Mouse (Mus musculus): ENCODE data around the gene Nle1. TPM values are rescaled to one million over a fixed set of nuclear protein-coding genes. Genes with fewer than 3 reads are reported as not detected.
"Not testable (repeated sequence)": the region's sequence is repeated elsewhere in the genome, so short reads cannot be mapped to it uniquely, and the experiment has no call there.

Gene Nle1
- total RNA-seq (2021), result 10 to 100 TPM; 17.3 to 22.6 TPM
- long read RNA-seq, experiment 1, partial matches to known transcripts, result 7 of 22 reads
- long read RNA-seq, experiment 1, other reads (novel, unspliced or antisense), result 12 of 22 reads
- long read RNA-seq, experiment 2, transcript Nle1-201 (13 exons, 1,783 nt), result major isoform, 14 of 35 reads
- long read RNA-seq, experiment 2, partial matches to known transcripts, result 12 of 35 reads
- long read RNA-seq, experiment 2, other reads (novel, unspliced or antisense), result 9 of 35 reads

DNA sequence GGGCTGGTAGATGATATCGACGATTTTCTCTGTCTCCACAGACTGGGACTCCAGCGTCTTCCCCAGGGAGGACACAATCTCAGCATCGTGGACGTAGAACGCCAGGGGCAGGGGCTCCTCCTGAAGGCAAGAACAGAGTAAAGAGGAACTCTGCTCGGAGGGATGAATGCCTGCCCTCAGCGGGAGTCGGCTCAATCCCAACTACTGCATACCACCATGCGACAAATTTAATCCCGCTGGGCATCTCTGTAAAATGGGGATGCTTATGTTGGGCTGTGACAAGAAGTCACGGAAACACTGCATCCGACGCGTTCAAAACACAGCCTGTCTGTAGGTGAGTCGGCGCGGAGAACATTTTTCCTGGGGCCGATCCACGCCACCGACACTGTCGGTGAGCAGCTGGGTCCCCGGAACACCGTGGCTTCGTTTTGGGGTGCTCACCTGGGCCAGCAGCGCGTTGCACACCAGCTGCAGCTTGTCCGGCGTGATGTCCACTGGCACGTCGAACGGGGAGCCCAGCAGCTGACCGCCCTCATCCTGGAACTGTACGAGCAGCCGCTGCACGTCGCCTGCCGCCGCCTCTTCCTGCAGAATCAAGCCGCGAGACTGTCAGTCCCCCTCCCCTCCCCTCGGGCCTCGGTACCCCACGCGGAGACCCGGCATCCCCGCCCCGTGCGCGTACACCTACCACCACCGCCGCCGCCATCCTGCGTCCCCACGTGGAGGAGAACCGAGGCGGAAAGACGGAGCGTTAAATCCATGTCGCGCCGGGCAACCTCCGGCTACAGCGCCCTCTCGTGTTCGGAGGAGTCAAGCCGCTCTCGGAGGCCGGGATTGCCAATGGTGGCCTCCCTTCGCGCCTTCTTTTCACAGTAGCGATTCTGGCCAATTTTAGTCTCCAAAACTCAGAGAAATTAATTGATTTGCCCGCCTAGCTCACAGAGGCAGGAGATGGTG lies at the start of gene Nle1:
Gene Nle1, minus strand, starts transcription at position 761 of the 957 bp plus-strand sequence.
- DNase-seq (ENCODE audit: low spot score in 2 of 2), result peak; percentile 96

DNA sequence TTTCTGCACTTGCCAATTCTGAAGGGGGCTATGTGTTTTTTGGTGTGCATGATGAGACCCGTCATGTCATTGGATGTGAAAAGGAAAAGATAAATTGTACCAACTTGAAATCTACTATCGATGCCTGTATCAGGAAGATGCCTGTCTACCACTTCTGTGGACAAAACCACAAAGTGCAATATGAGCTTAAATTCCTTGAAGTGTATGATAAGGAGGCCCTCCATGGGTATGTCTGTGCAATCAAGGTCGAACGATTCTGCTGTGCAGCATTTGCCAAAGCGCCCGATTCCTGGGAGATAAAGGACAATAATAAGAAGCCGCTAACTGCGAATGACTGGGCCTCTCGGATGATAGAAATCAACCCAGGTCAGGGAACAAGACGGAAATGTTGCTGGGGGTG lies 48.7 kb upstream of the Nle1 start:
- DNase-seq (ENCODE audit: low spot score in 2 of 2), result no peak

DNA sequence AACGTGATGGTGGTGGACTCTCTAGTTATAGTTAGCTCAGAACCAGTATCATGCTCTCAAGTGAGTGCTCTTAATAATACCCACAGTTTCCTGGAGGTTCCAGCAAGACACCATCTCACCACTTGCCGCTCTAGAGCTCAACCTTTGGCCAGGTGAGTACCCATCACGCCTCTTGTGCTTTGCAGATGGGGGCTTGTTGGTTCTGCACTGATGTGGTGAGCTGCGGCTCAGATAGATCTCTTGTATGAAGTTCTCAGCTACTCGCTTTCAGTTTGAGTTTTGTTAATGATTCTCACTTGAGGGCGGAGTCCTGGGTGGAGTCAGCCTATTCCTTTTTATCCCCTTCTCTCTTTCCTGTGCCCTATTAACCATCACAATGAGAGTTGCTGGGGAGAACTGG lies 46.4 kb upstream of the Nle1 start:
- DNase-seq (ENCODE audit: low spot score in 2 of 2), result no peak

DNA sequence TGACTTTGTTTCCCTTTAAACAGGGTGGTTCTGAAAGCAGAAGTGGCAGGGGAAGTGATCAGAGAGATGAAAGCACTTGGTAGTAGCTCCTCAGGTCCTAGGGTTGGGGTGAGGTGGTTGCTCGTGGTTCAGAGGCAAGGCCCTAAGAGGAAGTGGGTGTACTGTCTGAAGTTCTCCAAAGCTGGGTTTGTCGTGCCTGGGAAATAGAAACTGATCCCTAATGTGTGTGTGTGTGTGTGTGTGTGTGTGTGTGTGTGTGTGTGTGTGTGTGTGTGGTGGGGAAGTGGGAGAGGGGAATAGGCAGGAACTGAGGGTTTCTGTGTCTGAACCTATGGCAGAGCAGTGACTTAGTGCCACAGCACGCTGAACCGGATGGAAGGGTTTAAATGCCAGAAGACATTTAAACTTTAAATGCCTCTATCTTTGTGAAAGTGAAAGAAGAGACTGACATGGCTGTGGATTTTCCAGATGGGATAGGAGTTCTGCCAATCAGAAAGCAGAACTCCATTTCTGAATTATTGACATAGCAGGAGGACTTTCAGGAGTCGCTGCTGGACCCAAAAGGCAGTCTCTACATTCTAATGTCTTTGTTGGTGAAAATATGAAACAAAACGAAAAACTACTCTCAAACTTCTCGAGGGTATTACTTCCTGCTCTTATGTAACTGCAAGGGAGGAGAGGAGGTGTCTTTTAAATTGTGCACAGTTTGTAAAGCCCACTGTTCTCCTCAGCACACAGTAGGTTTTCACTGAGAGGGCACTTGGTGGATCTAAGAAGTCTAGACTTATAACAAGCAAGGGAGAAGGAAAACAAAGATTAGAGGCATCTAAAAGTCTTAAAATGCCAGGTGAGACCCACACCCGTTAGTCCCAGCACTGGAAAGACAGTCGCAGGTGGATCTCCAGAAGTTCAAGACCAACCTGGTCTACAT lies 44.7 kb upstream of the Nle1 start:
- DNase-seq (ENCODE audit: low spot score in 2 of 2), result no peak

DNA sequence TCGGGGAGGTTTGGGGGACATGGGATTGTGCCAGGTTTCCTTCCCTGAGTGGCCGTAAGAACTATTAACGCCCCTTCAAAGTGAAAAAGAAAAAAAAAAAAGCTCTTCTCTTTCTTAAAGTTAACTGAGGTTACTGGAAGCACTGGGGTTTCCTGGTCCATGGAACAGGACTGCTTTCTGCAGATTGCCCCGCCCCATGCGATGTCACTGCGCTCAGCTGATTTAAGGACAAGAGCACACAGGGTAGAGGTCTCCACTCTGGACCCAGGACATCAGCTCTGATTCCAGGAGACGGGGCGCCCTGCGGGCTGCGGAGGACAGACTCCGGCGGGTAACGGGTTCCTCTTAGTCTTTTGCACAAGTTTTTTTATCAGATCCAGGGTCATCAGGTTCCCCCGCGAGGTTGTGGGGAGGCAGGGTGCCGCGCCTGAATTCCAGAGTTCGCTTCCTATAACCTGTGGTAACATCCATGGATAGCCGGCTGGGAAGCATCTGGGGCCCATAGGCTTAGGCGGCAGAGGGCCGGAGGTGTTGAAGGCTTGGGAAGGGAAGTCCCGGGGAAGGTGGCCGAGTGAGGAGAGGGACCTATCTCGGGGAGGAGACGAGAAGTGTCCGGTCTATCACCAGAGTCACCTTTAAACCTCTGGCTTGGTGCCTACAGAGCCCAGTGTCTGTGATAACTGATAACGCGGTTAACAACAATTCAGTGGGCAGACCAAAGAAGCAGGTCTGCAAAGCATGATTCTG lies 43.8 kb upstream of the Nle1 start:
- peak; percentile 35 to 63 for DNase-seq (ENCODE audit: low spot score in 2 of 2)

DNA sequence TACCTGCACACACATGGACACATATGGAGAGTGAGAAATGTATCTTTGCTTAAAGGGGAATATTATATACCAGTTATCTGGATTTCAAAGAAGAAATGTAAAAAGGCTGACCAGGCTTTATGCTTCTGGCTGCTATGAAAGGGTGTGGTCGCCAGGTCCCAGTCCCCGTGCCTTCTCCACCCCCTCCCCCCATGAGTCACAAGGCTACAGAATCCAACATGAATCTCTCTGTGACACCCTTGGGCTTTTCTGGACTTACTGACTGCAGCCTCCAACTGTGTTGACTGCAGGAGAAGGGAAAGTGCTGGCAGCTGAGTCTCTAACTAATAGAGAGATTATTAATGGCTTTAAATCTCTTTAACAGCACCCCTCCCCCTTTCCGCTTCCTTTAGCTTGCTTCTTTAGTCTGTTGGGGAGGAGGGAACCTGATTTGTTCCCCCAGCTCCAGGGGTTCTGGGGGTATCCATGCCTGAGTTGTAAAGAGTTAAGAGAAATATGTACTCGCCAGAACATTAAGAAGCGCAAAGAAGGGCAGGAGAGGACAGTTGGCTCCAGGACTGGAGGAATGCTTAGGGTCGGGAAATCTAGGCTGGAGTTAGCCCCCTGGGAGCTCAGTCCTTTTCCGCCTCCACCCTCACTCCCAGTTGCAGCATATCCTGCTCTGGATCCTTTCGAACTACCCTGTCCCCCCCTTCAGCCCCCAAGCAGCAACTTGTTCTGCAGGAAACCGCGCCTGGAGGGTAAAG lies 42.7 kb upstream of the Nle1 start, which contains the start of gene Slfn5:
Gene Slfn5, plus strand, starts transcription at position 614 of the 746 bp plus-strand sequence.
- DNase-seq (ENCODE audit: low spot score in 2 of 2), result no peak

DNA sequence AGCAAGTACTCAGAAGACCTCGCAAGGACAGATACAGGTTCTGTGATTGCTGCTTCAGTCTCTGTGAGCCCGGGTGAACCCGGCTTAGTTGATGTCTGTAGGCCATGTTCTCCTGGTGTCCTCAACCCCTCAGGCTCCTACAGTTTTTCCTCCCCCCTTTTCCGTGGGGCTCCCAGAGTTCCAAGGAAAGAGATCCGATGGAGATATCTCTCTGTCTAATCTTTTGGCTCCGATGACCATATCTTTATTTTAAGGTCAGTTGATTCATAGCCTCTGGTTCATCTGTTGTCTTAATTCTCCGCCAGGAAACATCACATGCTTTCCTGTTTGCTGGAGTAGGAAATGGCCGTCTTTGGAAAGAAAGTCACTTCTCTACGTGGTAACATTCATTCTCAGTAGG lies 40.8 kb upstream of the Nle1 start:
- DNase-seq (ENCODE audit: low spot score in 2 of 2), result no peak

DNA sequence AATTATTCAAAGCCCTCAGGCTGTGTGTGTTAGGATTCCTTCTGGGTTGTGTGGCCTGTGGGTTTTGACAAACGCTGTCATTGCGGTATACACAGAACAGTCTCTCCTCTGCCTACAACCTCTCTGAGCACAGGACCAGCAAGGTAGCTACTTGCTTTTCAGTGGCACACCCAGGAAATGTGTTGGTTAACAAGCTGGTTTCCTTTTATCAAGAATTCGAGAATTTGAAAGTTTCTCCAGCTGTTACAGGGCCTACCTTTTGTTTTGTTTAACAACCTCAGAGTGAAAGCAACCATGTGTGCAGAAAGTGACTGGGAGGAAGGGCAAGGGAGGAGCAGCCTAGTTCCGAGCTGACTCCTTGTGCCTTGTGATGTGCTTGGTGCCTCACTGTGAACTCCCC lies 39.2 kb upstream of the Nle1 start:
- DNase-seq (ENCODE audit: low spot score in 2 of 2), result no peak

DNA sequence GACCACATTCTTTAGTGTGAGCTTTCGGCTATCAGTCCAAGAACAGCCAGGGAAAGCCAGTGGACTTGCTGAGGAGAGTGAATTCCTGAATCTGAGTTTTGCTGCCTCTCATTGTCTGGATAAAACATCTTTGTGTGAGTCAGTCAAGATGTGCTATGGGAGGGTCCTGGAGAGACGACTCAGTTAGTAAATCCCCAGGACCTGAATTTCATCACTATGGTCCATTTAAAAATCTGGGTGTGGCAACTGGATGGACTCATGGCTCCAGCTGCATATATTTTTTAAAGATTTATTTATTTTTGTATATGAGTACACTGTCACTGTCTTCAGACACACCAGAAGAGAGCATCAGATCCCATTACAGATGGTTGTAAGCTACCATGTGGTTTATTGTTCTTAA lies 37.4 kb upstream of the Nle1 start:
- no peak for DNase-seq (ENCODE audit: low spot score in 2 of 2)

DNA sequence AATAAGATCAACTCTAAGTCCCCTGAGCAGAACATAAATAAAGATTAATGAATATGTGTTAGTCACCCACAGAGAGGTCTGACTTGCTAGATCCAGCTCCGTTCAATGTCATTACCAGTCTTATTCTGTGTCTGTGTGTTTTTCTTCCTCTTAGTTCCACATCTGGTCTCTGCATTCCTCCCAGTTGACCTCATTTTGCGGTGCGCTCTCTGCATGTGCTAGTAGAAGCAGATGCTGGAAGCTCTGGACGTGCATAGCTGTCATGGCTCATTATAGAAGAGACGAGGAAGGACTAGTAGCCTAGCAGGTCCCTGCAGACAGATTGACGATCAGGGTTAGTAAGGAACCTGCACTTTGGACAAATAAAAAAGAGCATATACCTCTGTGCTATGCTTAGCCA lies 35.1 kb upstream of the Nle1 start:
- DNase-seq (ENCODE audit: low spot score in 2 of 2), result no peak

DNA sequence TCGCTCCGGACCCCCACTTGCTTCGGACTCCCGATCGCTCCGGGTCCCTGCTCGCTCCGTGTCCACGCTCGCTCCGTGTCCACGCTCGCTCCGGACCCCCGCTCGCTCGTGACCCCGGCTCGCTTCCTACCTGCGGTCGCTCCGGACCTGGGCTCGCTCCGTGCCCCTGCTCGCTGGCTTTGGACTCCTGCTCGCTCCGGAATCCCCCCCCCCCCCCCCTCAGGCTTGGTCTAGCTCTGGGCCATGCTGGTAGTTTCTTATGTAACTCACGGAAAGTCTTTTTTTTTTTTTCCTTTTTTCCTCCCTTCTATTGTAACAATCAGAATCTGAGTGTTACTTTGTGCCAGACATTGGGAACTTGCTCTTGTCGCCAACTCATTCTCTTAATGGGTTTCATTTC lies 25.0 kb upstream of the Nle1 start:
- DNase-seq (ENCODE audit: low spot score in 2 of 2), result no peak

DNA sequence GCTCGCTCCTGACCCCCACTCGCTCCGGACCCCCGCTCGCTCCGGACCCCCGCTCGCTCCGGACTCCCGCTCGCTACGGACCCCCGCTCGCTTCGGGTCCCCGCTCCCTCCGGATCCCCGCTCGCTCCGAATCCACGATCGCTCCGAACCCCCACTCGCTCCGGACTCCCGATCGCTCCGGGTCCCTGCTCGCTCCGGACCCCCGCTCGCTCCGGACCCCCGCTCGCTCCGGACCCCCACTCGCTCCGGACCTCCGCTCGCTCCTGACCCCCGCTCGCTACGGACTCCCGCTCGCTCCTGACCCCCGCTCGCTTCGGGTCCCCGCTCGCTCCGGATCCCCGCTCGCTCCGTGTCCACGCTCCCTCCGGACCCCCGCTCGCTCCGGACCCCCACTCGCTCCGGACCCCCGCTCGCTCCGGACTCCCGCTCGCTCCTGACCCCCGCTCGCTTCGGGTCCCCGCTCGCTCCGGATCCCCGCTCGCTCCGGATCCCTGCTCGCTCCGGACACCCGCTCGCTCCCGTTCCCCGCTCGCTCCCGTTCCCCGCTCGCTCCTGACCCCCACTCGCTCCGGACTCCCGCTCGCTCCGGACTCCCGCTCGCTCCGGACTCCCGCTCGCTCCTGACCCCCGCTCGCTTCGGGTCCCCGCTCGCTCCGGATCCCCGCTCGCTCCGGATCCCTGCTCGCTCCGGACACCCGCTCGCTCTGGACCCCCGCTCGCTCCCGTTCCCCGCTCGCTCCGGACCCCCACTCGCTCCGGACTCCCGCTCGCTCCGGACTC lies 23.6 kb upstream of the Nle1 start:
- DNase-seq (ENCODE audit: low spot score in 2 of 2), result not testable (repeated sequence)

DNA sequence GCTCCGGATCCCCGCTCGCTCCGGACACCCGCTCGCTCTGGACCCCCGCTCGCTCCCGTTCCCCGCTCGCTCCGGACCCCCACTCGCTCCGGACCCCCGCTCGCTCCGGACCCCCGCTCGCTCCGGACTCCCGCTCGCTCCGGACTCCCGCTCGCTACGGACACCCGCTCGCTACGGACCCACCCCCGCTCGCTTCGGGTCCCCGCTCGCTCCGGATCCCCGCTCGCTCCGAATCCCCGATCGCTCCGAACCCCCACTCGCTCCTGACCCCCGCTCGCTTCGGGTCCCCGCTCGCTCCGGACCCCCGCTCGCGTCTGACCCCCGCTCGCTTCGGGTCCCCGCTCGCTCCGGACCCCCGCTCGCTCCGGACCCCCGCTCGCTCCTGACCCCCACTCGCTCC lies 22.9 kb upstream of the Nle1 start:
- DNase-seq (ENCODE audit: low spot score in 2 of 2), result not testable (repeated sequence)

DNA sequence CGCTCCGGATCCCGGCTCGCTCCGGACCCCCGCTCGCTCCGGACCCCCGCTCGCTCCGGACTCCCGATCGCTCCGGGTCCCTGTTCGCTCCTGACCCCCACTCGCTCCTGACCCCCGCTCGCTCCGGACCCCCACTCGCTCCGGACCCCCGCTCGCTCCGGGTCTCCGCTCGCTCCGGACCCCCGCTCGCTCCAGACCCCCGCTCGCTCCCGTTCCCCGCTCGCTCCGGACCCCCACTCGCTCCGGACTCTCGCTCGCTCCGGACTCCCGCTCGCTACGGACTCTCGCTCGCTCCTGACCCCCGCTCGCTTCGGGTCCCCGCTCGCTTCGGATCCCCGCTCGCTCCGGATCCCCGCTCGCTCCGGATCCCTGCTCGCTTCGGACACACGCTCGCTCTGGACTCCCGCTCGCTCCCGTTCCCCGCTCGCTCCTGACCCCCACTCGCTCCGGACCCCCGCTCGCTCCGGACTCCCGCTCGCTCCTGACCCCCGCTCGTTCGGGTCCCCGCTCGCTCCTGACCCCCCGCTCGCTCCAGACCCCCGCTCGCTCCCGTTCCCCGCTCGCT lies 22.3 kb upstream of the Nle1 start:
- DNase-seq (ENCODE audit: low spot score in 2 of 2), result not testable (repeated sequence)

DNA sequence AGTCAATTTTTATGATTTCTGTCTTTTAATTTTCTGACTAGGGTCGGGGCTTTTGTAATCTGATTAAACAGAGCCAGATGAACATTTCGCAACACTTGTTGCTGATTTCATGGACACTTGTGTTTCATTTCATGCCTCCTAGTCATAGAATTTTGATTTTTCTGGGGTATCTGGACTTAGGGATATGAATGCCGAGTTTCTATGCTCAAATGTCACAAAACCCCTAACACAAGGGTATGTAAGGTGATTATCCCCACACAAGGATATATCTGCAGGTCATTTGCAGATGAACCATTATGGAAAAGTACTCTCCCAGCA lies 21.4 kb upstream of the Nle1 start:
- DNase-seq (ENCODE audit: low spot score in 2 of 2), result no peak

DNA sequence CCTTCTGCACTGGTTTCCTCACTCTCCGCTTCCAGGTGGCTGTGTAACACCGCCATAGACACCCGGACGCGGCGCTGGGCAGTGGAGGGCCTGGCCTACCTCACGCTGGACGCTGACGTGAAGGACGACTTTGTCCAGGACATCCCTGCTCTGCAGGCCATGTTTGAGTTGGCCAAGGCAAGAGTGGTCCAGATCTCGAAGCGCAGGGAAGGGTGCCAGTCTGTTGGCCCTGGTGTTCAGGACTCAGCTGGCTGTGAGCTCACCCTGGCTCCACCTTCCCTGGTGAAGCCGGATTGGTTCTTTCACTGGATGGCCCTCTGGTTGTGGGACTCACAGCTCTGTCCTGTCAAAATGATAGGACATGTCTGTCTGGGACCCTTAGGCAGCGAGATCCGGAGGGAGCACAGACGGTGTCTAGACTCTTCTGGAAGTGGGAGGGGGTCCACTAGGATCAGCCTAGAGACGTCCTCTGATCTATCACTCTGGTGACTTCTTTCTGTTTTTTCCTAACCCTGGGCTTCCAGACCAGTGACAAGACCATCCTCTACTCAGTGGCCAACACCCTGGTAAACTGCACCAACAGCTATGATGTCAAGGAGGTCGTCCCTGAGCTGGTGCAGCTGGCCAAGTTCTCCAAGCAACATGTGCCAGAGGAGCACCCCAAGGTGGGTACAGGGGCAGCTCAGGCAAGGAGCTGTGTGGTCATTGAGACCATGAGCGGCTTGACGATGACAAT lies 20.9 kb upstream of the Nle1 start:
- no peak for DNase-seq (ENCODE audit: low spot score in 2 of 2)

DNA sequence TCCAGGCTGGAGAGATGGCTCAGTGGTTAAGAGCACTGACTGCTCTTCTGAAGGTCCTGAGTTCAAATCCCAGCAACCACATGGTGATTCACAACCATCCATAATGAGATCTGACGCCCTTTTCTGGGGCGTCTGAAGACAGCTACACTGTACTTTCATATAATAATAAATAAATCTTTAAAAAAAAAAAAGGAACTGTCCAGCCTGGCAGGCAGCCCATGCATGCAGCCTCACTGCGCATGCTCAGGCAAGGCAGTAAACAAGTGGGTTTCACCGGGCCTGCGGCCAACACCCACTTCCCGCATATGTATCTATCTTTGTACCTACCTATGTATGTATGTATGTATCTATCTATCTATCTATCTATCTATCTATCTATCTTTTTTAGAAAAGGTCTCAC lies 15.7 kb upstream of the Nle1 start:
- not testable (repeated sequence) for DNase-seq (ENCODE audit: low spot score in 2 of 2)

DNA sequence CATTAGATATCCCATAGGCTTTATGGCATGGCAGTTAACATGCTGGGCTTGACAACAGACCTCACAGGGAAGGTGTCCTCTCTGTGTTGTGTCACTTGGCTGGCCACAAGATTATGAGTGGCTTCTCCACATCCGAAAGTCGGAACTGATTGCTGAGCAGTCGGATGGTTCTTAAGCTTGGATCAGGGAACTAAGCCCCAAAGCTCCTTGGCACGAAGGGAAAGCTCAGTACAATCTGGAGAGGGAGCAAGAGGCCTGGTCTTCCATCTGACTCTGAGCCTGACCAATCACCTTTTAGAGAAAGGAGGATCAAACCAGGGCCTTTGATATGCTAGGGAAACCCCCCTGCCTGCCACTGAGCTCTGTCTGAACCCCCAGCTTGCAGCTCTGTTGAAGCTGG lies 13.5 kb upstream of the Nle1 start:
- no peak for DNase-seq (ENCODE audit: low spot score in 2 of 2)

All from adrenal gland, adult 18-20 months (tissue).